Mouse (Mus musculus) cerebellum, postnatal 25 days (tissue): ENCODE measurements at regions not wholly inside any gene's neighbourhood (a gene's known extent, or its start where the extent isn't known, plus 50 kb on each side); places are given as distances from the start of the nearest gene placed in this dataset.

Experiments
- DNase-seq, 2 experiments: peaks; one replicate each; pipeline ENCODE4 v3.0.0; 2021; ENCODE audit warnings: mixed read lengths in 2 of 2

- DNase-seq = no peak
Observed at GRCm38 (mm10) chr6:65224723-65225122, 80.0 kb upstream of the Hpgds start.

- peak; percentile 69 to 80 for DNase-seq
Observed at GRCm38 (mm10) chr6:65262572-65262971, 117.9 kb upstream of the Hpgds start.

- no peak for DNase-seq
Observed at GRCm38 (mm10) chr6:65270723-65271122, 110.2 kb upstream of the C130060K24Rik start.

GRCm38 (mm10) chr6:65310176-65310575 is 70.7 kb upstream of the C130060K24Rik start:
- no peak for DNase-seq

- no peak for DNase-seq
Observed at GRCm38 (mm10) chr6:65310840-65311620, 69.9 kb upstream of the C130060K24Rik start.

- no peak for DNase-seq
Observed at GRCm38 (mm10) chr6:65311778-65312177, 69.1 kb upstream of the C130060K24Rik start.
